Mouse (Mus musculus): ENCODE data around the gene Hoxc6.

DNA sequence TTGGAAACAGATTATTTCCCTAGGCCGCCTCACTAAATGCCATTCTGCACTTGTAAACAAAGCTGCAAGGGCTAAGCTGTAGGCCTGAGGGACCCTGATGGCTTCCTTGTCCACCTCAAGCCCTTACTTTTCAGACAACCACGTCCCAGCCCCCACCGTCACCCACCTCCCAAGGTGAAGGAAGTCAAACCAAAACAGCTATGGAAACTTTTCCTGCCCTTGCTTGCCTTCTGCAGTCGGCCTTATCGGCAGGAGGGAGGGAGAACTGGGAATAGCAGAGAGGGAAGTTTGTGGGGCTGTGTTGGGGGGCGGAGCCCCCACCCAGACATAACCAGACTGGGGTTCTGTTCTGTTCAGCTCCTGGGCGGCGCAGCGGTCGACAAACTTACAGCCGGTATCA, 5.9 kb upstream of the Hoxc6 start:
- TF ChIP-seq CTCF (IDR thresholded peaks at IDR 0.05; ENCODE audit: low read depth) (no peak), EP300 (IDR thresholded peaks at IDR 0.05; ENCODE audit: low read depth) (no peak)
